Mouse (Mus musculus): ENCODE data around the gene Zfp446. TPM values are rescaled to one million over a fixed set of nuclear protein-coding genes. Genes with fewer than 3 reads are reported as not detected.

Gene Zfp446
- polyA plus RNA-seq, 1 experiment: 1.7 TPM

- TF ChIP-seq TCF3 (IDR thresholded peaks at IDR 0.05; ENCODE audit: insufficient read length, low read depth): no peak
- no peak overlapping the region for H3K4me2 ChIP-seq (ENCODE audit: low read depth)
These were observed 15.5 kb downstream of the Zfp446 start for GRCm38 (mm10) chr7:12993148-12993547.

GRCm38 (mm10) chr7:12995862-12996261 is 18.2 kb downstream of the Zfp446 start:
- no peak for TF ChIP-seq TCF3 (IDR thresholded peaks at IDR 0.05; ENCODE audit: insufficient read length, low read depth)
- no peak overlapping the region for H3K4me3 ChIP-seq
- H3K79me2 ChIP-seq (ENCODE audit: control insufficient read depth, insufficient read depth): no peaks in the 10 kb centered on the region
- H3K27me3 ChIP-seq (ENCODE audit: control insufficient read depth, insufficient read depth, insufficient read length): no peaks in the 10 kb centered on the region
- H3ac ChIP-seq (ENCODE audit: control insufficient read depth, insufficient read length): no peak overlapping the region
- no peaks in the 10 kb centered on the region for H3K36me3 ChIP-seq (ENCODE audit: control insufficient read depth, insufficient read depth)
- no peak overlapping the region for H3K4me2 ChIP-seq (ENCODE audit: low read depth)

More at GRCm38 (mm10) chr7:12993148-12993547, 15.5 kb downstream of the Zfp446 start:
- no peak overlapping the region for H3ac ChIP-seq (ENCODE audit: control insufficient read depth, insufficient read length)
- no peaks in the 10 kb centered on the region for H3K36me3 ChIP-seq (ENCODE audit: control insufficient read depth, insufficient read depth)
- H3K27me3 ChIP-seq (ENCODE audit: control insufficient read depth, insufficient read depth, insufficient read length): no peaks in the 10 kb centered on the region
- no peaks in the 10 kb centered on the region for H3K79me2 ChIP-seq (ENCODE audit: control insufficient read depth, insufficient read depth)
- no peak overlapping the region for H3K4me3 ChIP-seq

- Histone ChIP-seq H3K4me2 (ENCODE audit: low read depth) (no peak overlapping the region), H3K27me3 (ENCODE audit: control insufficient read depth, insufficient read depth, insufficient read length) (no peaks in the 10 kb centered on the region), H3ac (ENCODE audit: control insufficient read depth, insufficient read length) (no peak overlapping the region), H3K36me3 (ENCODE audit: control insufficient read depth, insufficient read depth) (no peaks in the 10 kb centered on the region), H3K4me3 (no peak overlapping the region), H3K79me2 (ENCODE audit: control insufficient read depth, insufficient read depth) (no peaks in the 10 kb centered on the region)
- TF ChIP-seq USF1 (IDR thresholded peaks at IDR 0.05; ENCODE audit: low read depth): no peak
- TF ChIP-seq TCF3 (IDR thresholded peaks at IDR 0.05; ENCODE audit: insufficient read length, low read depth): no peak
- no peak for TF ChIP-seq REST (IDR thresholded peaks at IDR 0.05; ENCODE audit: insufficient read depth, insufficient read length)
- TF ChIP-seq POLR2AphosphoS2 (IDR thresholded peaks at IDR 0.05; ENCODE audit: insufficient read length, low read depth): no peak
- TF ChIP-seq SRF (IDR thresholded peaks at IDR 0.05; ENCODE audit: control insufficient read depth, insufficient read length, low read depth): no peak
- no peak for TF ChIP-seq MYOG (IDR thresholded peaks at IDR 0.05; ENCODE audit: control insufficient read depth in 1 of 3, insufficient read depth in 1 of 3, insufficient read length in 2 of 3, low read depth in 2 of 3)
- no peak for TF ChIP-seq E2F4 (IDR thresholded peaks at IDR 0.05; ENCODE audit: insufficient read depth)
- TF ChIP-seq POLR2A (IDR thresholded peaks at IDR 0.05; ENCODE audit: insufficient read length, low read depth): no peak
- no peak for TF ChIP-seq MAX (IDR thresholded peaks at IDR 0.05; ENCODE audit: low read depth)
- no peak for TF ChIP-seq TCF12 (IDR thresholded peaks at IDR 0.05; ENCODE audit: insufficient read depth, poor library complexity, severe bottlenecking)
- TF ChIP-seq CEBPB (IDR thresholded peaks at IDR 0.05; ENCODE audit: insufficient read depth, poor library complexity, severe bottlenecking): no peak
- no peak for TF ChIP-seq MYOD1 (IDR thresholded peaks at IDR 0.05; ENCODE audit: control insufficient read depth in 1 of 3, insufficient read length in 2 of 3, low read depth in 2 of 3)
These were observed 19.6 kb downstream of the Zfp446 start for GRCm38 (mm10) chr7:12997230-12997629.

GRCm38 (mm10) chr7:12998053-12998452 is 20.4 kb downstream of the Zfp446 start, which contains the start of gene Slc27a5:
TSS of gene Slc27a5 (minus strand) at chr7:12998192.
- TF ChIP-seq SRF (IDR thresholded peaks at IDR 0.05; ENCODE audit: control insufficient read depth, insufficient read length, low read depth): no peak
- TF ChIP-seq TCF12 (IDR thresholded peaks at IDR 0.05; ENCODE audit: insufficient read depth, poor library complexity, severe bottlenecking): no peak
- no peak for TF ChIP-seq REST (IDR thresholded peaks at IDR 0.05; ENCODE audit: insufficient read depth, insufficient read length)
- no peak for TF ChIP-seq USF1 (IDR thresholded peaks at IDR 0.05; ENCODE audit: low read depth)
- no peak for TF ChIP-seq MYOG (IDR thresholded peaks at IDR 0.05; ENCODE audit: control insufficient read depth in 1 of 3, insufficient read depth in 1 of 3, insufficient read length in 2 of 3, low read depth in 2 of 3)
- TF ChIP-seq MYOD1 (IDR thresholded peaks at IDR 0.05; ENCODE audit: control insufficient read depth in 1 of 3, insufficient read length in 2 of 3, low read depth in 2 of 3): no peak
- no peak for TF ChIP-seq MAX (IDR thresholded peaks at IDR 0.05; ENCODE audit: low read depth)
- TF ChIP-seq TCF3 (IDR thresholded peaks at IDR 0.05; ENCODE audit: insufficient read length, low read depth): no peak
- TF ChIP-seq E2F4 (IDR thresholded peaks at IDR 0.05; ENCODE audit: insufficient read depth): no peak
- no peak for TF ChIP-seq CEBPB (IDR thresholded peaks at IDR 0.05; ENCODE audit: insufficient read depth, poor library complexity, severe bottlenecking)
- TF ChIP-seq POLR2AphosphoS2 (IDR thresholded peaks at IDR 0.05; ENCODE audit: insufficient read length, low read depth): no peak
- H3K36me3 ChIP-seq (ENCODE audit: control insufficient read depth, insufficient read depth): no peaks in the 10 kb centered on the region
- H3ac ChIP-seq (ENCODE audit: control insufficient read depth, insufficient read length): no peak within 1 kb of the TSS
- H3K27me3 ChIP-seq (ENCODE audit: control insufficient read depth, insufficient read depth, insufficient read length): no peaks in the 10 kb centered on the region
- no peaks in the 10 kb centered on the region for H3K79me2 ChIP-seq (ENCODE audit: control insufficient read depth, insufficient read depth)
- no peak within 1 kb of the TSS for H3K4me2 ChIP-seq (ENCODE audit: low read depth)
- H3K4me3 ChIP-seq: no peak within 1 kb of the TSS

GRCm38 (mm10) chr7:12998851-12999250 is 21.2 kb downstream of the Zfp446 start, which contains the start of gene Trim28:
TSS of gene Trim28 (plus strand) at chr7:12999114.
- Histone ChIP-seq H3K79me2 (ENCODE audit: control insufficient read depth, insufficient read depth) (no peaks in the 10 kb centered on the region), H3ac (ENCODE audit: control insufficient read depth, insufficient read length) (no peak within 1 kb of the TSS), H3K27me3 (ENCODE audit: control insufficient read depth, insufficient read depth, insufficient read length) (no peaks in the 10 kb centered on the region), H3K4me3 (no peak within 1 kb of the TSS), H3K4me2 (ENCODE audit: low read depth) (no peak within 1 kb of the TSS), H3K36me3 (ENCODE audit: control insufficient read depth, insufficient read depth) (no peaks in the 10 kb centered on the region)
- TF ChIP-seq TCF3 (IDR thresholded peaks at IDR 0.05; ENCODE audit: insufficient read length, low read depth): no peak
- TF ChIP-seq SRF (IDR thresholded peaks at IDR 0.05; ENCODE audit: control insufficient read depth, insufficient read length, low read depth): no peak
- no peak for TF ChIP-seq USF1 (IDR thresholded peaks at IDR 0.05; ENCODE audit: low read depth)
- TF ChIP-seq POLR2A (IDR thresholded peaks at IDR 0.05; ENCODE audit: insufficient read length, low read depth): no peak
- TF ChIP-seq MYOG (IDR thresholded peaks at IDR 0.05; ENCODE audit: control insufficient read depth in 1 of 3, insufficient read depth in 1 of 3, insufficient read length in 2 of 3, low read depth in 2 of 3): no peak
- no peak for TF ChIP-seq POLR2AphosphoS2 (IDR thresholded peaks at IDR 0.05; ENCODE audit: insufficient read length, low read depth)
- no peak for TF ChIP-seq E2F4 (IDR thresholded peaks at IDR 0.05; ENCODE audit: insufficient read depth)
- no peak for TF ChIP-seq REST (IDR thresholded peaks at IDR 0.05; ENCODE audit: insufficient read depth, insufficient read length)
- no peak for TF ChIP-seq TCF12 (IDR thresholded peaks at IDR 0.05; ENCODE audit: insufficient read depth, poor library complexity, severe bottlenecking)
- TF ChIP-seq CEBPB (IDR thresholded peaks at IDR 0.05; ENCODE audit: insufficient read depth, poor library complexity, severe bottlenecking): no peak
- TF ChIP-seq MAX (IDR thresholded peaks at IDR 0.05; ENCODE audit: low read depth): no peak
- TF ChIP-seq MYOD1 (IDR thresholded peaks at IDR 0.05; ENCODE audit: control insufficient read depth in 1 of 3, insufficient read length in 2 of 3, low read depth in 2 of 3): no peak

All from myocyte (in vitro differentiated cells).